Mouse (Mus musculus): ENCODE data around the gene H2-DMa.

The H2-DMa gene

GRCm38 (mm10) chr17:34117421-34118112 lies 1.8 kb upstream of the H2-DMa start:
- TF ChIP-seq GATA4 (IDR thresholded peaks at IDR 0.05; ENCODE audit: insufficient replicate concordance, low read length): no peak

GRCm38 (mm10) chr17:34118113-34118872 lies 1.0 kb upstream of the H2-DMa start:
- TF ChIP-seq GATA4 (IDR thresholded peaks at IDR 0.05; ENCODE audit: insufficient replicate concordance, low read length): no peak

- no peak for TF ChIP-seq GATA4 (IDR thresholded peaks at IDR 0.05; ENCODE audit: insufficient replicate concordance, low read length)
These were observed 480 bp upstream of the H2-DMa start for GRCm38 (mm10) chr17:34118873-34119248.

- TF ChIP-seq GATA4 (IDR thresholded peaks at IDR 0.05; ENCODE audit: insufficient replicate concordance, low read length): no peak
These were observed 911 bp downstream of the H2-DMa start for GRCm38 (mm10) chr17:34120180-34120723.

- no peak for TF ChIP-seq GATA4 (IDR thresholded peaks at IDR 0.05; ENCODE audit: insufficient replicate concordance, low read length)
These were observed 1.5 kb downstream of the H2-DMa start for GRCm38 (mm10) chr17:34120814-34121171.

- TF ChIP-seq GATA4 (IDR thresholded peaks at IDR 0.05; ENCODE audit: insufficient replicate concordance, low read length): no peak
These were observed 2.0 kb downstream of the H2-DMa start for GRCm38 (mm10) chr17:34121172-34121878.

GRCm38 (mm10) chr17:34121879-34122187 lies 2.5 kb downstream of the H2-DMa start:
- TF ChIP-seq GATA4 (IDR thresholded peaks at IDR 0.05; ENCODE audit: insufficient replicate concordance, low read length): no peak

GRCm38 (mm10) chr17:34122188-34122984 lies 3.0 kb downstream of the H2-DMa start, which contains the start of gene Brd2:
Gene Brd2 (minus strand): TSS chr17:34122634.
- no peak; the same call in 1 of the 2 replicates for TF ChIP-seq GATA4 (IDR thresholded peaks at IDR 0.05; ENCODE audit: insufficient replicate concordance, low read length)

- no peak for TF ChIP-seq GATA4 (IDR thresholded peaks at IDR 0.05; ENCODE audit: insufficient replicate concordance, low read length)
These were observed 3.8 kb downstream of the H2-DMa start for GRCm38 (mm10) chr17:34123111-34123510.

- TF ChIP-seq GATA4 (IDR thresholded peaks at IDR 0.05; ENCODE audit: insufficient replicate concordance, low read length): no peak
These were observed 4.2 kb downstream of the H2-DMa start for GRCm38 (mm10) chr17:34123518-34123917.

- 0 out of 2 replicates have a peak, but pooled peaks have one; percentile 8 for TF ChIP-seq GATA4 (IDR thresholded peaks at IDR 0.05; ENCODE audit: insufficient replicate concordance, low read length)
These were observed 5.3 kb downstream of the H2-DMa start for GRCm38 (mm10) chr17:34124649-34125048.

- TF ChIP-seq GATA4 (IDR thresholded peaks at IDR 0.05; ENCODE audit: insufficient replicate concordance, low read length): no peak
These were observed 7.6 kb downstream of the H2-DMa start for GRCm38 (mm10) chr17:34126826-34127420.

GRCm38 (mm10) chr17:34127475-34127874 lies 8.1 kb downstream of the H2-DMa start:
- no peak for TF ChIP-seq GATA4 (IDR thresholded peaks at IDR 0.05; ENCODE audit: insufficient replicate concordance, low read length)

- no peak for TF ChIP-seq GATA4 (IDR thresholded peaks at IDR 0.05; ENCODE audit: insufficient replicate concordance, low read length)
These were observed 9.1 kb downstream of the H2-DMa start for GRCm38 (mm10) chr17:34128264-34128937.

Data from liver, adult (tissue).